Mouse (Mus musculus): ENCODE measurements around the gene Ddx5.

DNA sequence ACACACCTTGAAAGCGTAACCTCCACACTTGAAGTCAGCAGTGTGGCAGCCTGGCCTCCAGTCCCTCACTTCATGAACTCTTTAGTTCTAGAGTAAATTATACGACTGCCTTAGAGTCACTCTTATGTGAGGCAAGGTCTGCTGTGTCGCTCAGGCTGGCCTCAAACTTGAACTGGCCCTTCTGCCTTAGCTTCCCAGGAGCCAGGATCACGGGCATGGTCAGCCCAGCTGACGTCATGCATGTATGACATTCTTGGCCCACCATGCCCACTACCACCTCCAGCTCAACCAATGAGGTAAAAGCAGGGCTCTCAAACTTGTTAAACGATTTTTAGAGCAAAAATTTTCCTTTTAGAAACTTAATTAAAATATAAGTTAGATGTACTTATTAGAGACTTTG, 32.4 kb upstream of the Ddx5 start:
- no peak for TF ChIP-seq POLR2A (IDR thresholded peaks at IDR 0.05; ENCODE audit: low read depth, low read length)
- TF ChIP-seq CTCF (conservative IDR thresholded peaks at IDR 0.05; ENCODE audit: insufficient read depth, insufficient read length, low read depth, low read length), result no peak

All from kidney, adult 2 months (tissue).